Mouse (Mus musculus) liver, embryonic 15.5 days (tissue): ENCODE results near the gene Gm3173. TPM values are rescaled to one million over a fixed set of nuclear protein-coding genes. Genes with fewer than 3 reads are reported as not detected.
"Not testable (repeated sequence)": the region's sequence is repeated elsewhere in the genome, so short reads cannot be mapped to it uniquely, and the experiment has no call there.

Experiments
- ATAC-seq: fragments of 200-750 bp; cut with Nextera tagmentation; 2 replicates; pipeline ENCODE4 v1.8.0; 2017; ENCODE audit warnings: moderate number of reproducible peaks, mild to moderate bottlenecking, moderate library complexity; ENCODE audit not compliant: insufficient read depth
- H3K27ac ChIP-seq: fragments of 300-500 bp; sonication (generic); replicated peaks from 2 replicates; pipeline ENCODE4 v1.5.1; 2015; ENCODE audit warnings: mild to moderate bottlenecking, inconsistent platforms
- H3K27me3 ChIP-seq: fragments of 300-500 bp; sonication (generic); 2 replicates; pipeline ENCODE4 v1.6.1; 2015; ENCODE audit warnings: mild to moderate bottlenecking, inconsistent platforms
- H3K36me3 ChIP-seq: fragments of 300-500 bp; sonication (generic); replicated peaks from 2 replicates; pipeline ENCODE4 v1.6.1; 2015; ENCODE audit warnings: moderate library complexity, mild to moderate bottlenecking, inconsistent platforms
- H3K4me1 ChIP-seq: fragments of 300-500 bp; sonication (generic); replicated peaks from 2 replicates; pipeline ENCODE4 v1.6.1; 2015; ENCODE audit warnings: inconsistent platforms
- H3K4me2 ChIP-seq: fragments of 300-500 bp; sonication (generic); 2 replicates; pipeline ENCODE4 v1.6.1; 2015; ENCODE audit warnings: moderate library complexity, mild to moderate bottlenecking, inconsistent platforms
- H3K4me3 ChIP-seq: fragments of 300-500 bp; sonication (generic); replicated peaks from 2 replicates; pipeline ENCODE4 v1.5.1; 2015; ENCODE audit warnings: mild to moderate bottlenecking, inconsistent platforms
- H3K9ac ChIP-seq: fragments of 300-500 bp; sonication (generic); 2 replicates; pipeline ENCODE4 v1.6.1; 2015; ENCODE audit warnings: moderate library complexity, mild to moderate bottlenecking, inconsistent platforms
- H3K9me3 ChIP-seq: fragments of 300-500 bp; sonication (generic); replicated peaks from 2 replicates; pipeline ENCODE4 v1.6.1; 2016; ENCODE audit warnings: inconsistent platforms
- WGBS: fragments of 180-500 bp; shearing (Covaris S2); methylation state at CpG from one replicate; pipeline ENCODE4 v1.1.7; 2015; ENCODE audit warnings: mixed read lengths; ENCODE audit not compliant: insufficient replicate concordance; 5-methylcytosine and 5-hydroxymethylcytosine counted together
- polyA plus RNA-seq: library from polyadenylated mRNA; unstranded; fragments of >200 nt; fragmentation: Nextera tagmentation; extraction: Ambion mirVana; gene quantifications from 2 replicates; pipeline ENCODE4 v1.2.1, GENCODE M21; 2015

Gm3173 gene
- polyA plus RNA-seq, 1 experiment from 2014 or later = not detected

DNA sequence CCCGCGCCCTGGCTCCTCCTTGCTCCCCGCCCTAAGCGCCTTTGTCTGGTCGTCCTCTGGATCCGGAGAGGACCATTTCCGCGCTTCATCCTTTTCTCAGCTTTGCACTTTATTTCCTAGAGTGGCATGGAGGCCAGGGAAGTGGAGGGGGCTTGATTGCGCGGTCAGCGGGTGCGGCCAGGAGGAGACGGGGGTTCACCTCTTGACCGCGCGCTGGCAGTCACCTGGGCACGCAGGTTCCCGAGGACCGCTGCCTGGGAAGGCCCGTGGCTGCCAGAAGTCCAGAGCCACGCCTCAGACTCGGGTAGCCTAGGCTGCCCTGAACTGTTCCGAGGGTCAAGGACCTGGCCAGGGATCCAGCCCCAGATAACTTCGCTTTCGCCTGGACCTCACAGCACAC lies 68.6 kb downstream of the Gm3173 start:
- H3K27me3 ChIP-seq, H3K4me1 ChIP-seq, ATAC-seq, H3K9ac ChIP-seq, H3K4me3 ChIP-seq, H3K27ac ChIP-seq, H3K9me3 ChIP-seq, H3K36me3 ChIP-seq, H3K4me2 ChIP-seq: not testable (repeated sequence)
- WGBS = 2% methylated on average over 21 of the region's 25 CpGs

DNA sequence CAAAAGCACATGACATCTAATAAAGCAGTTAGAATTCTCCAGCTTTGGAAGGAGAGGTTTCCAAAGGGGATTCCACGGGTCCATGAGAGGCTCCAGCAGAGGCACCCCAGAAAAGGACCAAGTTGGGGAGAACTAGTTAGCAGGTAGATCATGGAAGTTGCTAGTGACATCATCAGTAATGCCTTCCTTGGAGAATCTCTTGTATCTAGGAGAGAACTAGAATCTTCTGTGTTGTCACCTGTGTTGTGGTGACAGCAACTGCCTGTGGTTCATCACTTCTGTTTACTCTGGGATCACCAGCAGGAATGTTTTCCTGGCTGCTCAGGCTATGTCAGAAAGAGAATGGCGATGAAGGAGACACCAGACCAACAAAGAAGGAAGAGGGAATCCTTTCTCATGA lies 124.3 kb downstream of the Gm3173 start, which contains the start of gene Gm3047:
Gene Gm3047, plus strand, starts transcription at position 301 of the 400 bp plus-strand sequence.
- H3K36me3 ChIP-seq, H3K9ac ChIP-seq, H3K9me3 ChIP-seq, H3K27ac ChIP-seq, ATAC-seq, H3K27me3 ChIP-seq, H3K4me1 ChIP-seq, H3K4me2 ChIP-seq, H3K4me3 ChIP-seq: not testable (repeated sequence)
- no CpG with 5 or more reads among the region's 2 CpGs for whole genome bisulfite sequencing

Other genes starting within 250 kb of the Gm3173 start
- gene Gm2974, start 248.4 kb upstream of the Gm3173 start, polyA plus RNA-seq = 0.06 TPM in 1 of 2 replicates, not detected in the other
- gene Gm3138, start 181.4 kb upstream of the Gm3173 start, polyA plus RNA-seq = not detected in 2 replicates
- not detected in 2 replicates for gene Gm3149, start 113.7 kb upstream of the Gm3173 start, polyA plus RNA-seq
- gene 2610042L04Rik, start 96.2 kb upstream of the Gm3173 start, polyA plus RNA-seq = not detected in 2 replicates
- not detected in 2 replicates for gene Gm3159, start 33.5 kb upstream of the Gm3173 start, polyA plus RNA-seq
- gene Gm3164, start 15.5 kb upstream of the Gm3173 start, polyA plus RNA-seq = not detected in 2 replicates
- gene Gm3182, start 50.8 kb downstream of the Gm3173 start, polyA plus RNA-seq = not detected in 2 replicates
- not detected in 2 replicates for gene Gm3047, start 124.4 kb downstream of the Gm3173 start, polyA plus RNA-seq
- not detected in 2 replicates for gene Gm8159, start 201.4 kb downstream of the Gm3173 start, polyA plus RNA-seq
- not detected in 2 replicates for gene Gm3239, start 233.2 kb downstream of the Gm3173 start, polyA plus RNA-seq